Mouse (Mus musculus) myocyte (in vitro differentiated cells): ENCODE results near the gene Eya3.

Experiments
- POLR2AphosphoS2 ChIP-seq: IDR thresholded peaks from one replicate; pipeline ENCODE4 v1.6.1; 2011; ENCODE audit warnings: low read depth, control low read depth; ENCODE audit not compliant: insufficient read length
- TCF12 ChIP-seq: IDR thresholded peaks from one replicate; pipeline ENCODE4 v1.6.1; 2011; ENCODE audit warnings: mild to moderate bottlenecking, control low read depth; ENCODE audit not compliant: poor library complexity, insufficient read depth, severe bottlenecking

- no peak for TF ChIP-seq POLR2AphosphoS2
- no peak for TF ChIP-seq TCF12
These were observed 68.1 kb downstream of the Eya3 start for GRCm38 (mm10) chr4:132706885-132707284.
